Mouse (Mus musculus): Measurements from ENCODE around the gene Rap1gap. TPM values are rescaled to one million over a fixed set of nuclear protein-coding genes. Genes with fewer than 3 reads are reported as not detected.

The Rap1gap gene
- polyA plus RNA-seq, 2 experiments, result 1.7 to 2.7 TPM

DNA sequence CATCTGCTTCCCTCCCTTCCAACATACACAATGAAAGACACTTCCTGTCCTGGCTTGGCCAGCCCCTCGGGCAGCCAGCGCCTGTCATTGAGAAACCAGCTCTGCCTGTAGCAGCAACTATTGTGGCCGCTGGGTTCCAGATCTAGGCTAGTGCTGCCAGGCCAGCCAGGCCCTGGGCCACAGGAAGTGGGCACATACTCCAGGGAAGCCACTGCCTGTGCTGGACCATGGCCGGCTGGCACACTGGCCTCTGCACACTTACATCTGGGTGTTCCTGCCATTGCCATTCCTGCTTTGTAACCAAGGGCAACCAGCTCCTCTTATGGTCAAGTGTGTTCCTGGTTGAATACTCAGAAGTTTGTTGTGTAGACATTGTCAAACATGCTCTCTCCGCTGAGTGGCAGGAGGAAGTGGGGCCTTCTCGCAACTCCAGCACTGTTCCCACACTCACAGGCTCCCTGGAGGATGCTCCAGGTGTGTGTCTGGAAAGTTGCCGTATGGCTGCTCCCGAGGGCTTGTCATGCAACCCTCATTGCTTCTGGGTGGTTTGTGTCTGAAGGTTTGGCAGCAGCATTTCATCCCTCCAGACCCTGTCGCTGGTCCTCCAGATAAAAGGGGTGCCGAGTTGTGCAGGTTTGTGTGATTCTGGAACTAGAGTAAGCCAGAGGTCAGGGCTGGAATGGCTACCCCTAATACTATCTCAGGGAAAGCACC is 4.0 kb upstream of the Rap1gap start:
- Histone ChIP-seq H3K27ac (no peak overlapping the region), H3K9me3 (ENCODE audit: control insufficient read depth, low read length) (no peaks in the 10 kb centered on the region), H3K4me2 (ENCODE audit: low read depth) (no peak overlapping the region), H3K27me3 (ENCODE audit: control insufficient read depth, insufficient read depth, low read length) (peaks cover 22% of the 10 kb centered on the region), H3K36me3 (replicated peaks; ENCODE audit: control insufficient read depth, insufficient read depth, low read depth) (peaks cover 10% of the 10 kb centered on the region; the same call in 1 of the 2 replicates), H3K9ac (replicated peaks) (no peak overlapping the region), H3K4me1 (replicated peaks; ENCODE audit: control insufficient read depth in 2 of 2, insufficient read depth in 2 of 2, low read length in 1 of 2) (no peaks in the 10 kb centered on the region), H3K4me3 (ENCODE audit: insufficient read depth in 1 of 2, low read depth in 2 of 2, low read length in 2 of 2) (no peak overlapping the region)
- WGBS (ENCODE audit: insufficient replicate concordance), result 45% methylated on average over 10 of the region's 10 CpGs
- TF ChIP-seq EP300 (IDR thresholded peaks at IDR 0.05; ENCODE audit: low read depth) (no peak), CTCF (IDR thresholded peaks at IDR 0.05; ENCODE audit: low read depth) (no peak)
- ATAC-seq (ENCODE audit: insufficient read depth) (no peak), DNase-seq (ENCODE audit: low read depth in 3 of 3, low spot score in 3 of 3) (no peak)

- no peak for TF ChIP-seq CTCF (IDR thresholded peaks at IDR 0.05; ENCODE audit: low read depth)
- no peak for TF ChIP-seq EP300 (IDR thresholded peaks at IDR 0.05; ENCODE audit: low read depth)
- Histone ChIP-seq H3K4me1 (replicated peaks; ENCODE audit: control insufficient read depth in 2 of 2, insufficient read depth in 2 of 2, low read length in 1 of 2) (no peaks in the 10 kb centered on the region), H3K27me3 (ENCODE audit: control insufficient read depth, insufficient read depth, low read length) (peaks cover 26% of the 10 kb centered on the region), H3K9me3 (ENCODE audit: control insufficient read depth, low read length) (no peaks in the 10 kb centered on the region), H3K36me3 (replicated peaks; ENCODE audit: control insufficient read depth, insufficient read depth, low read depth) (peaks cover 5% of the 10 kb centered on the region; the same call in 1 of the 2 replicates), H3K4me2 (ENCODE audit: low read depth) (no peak overlapping the region), H3K9ac (replicated peaks) (no peak overlapping the region), H3K4me3 (ENCODE audit: insufficient read depth in 1 of 2, low read depth in 2 of 2, low read length in 2 of 2) (no peak overlapping the region), H3K27ac (no peak overlapping the region)
- 41% methylated on average over 2 of the region's 2 CpGs for WGBS (ENCODE audit: insufficient replicate concordance)
- DNase-seq (ENCODE audit: low read depth in 3 of 3, low spot score in 3 of 3), result no peak
- no peak for ATAC-seq (ENCODE audit: insufficient read depth)
Observed at GRCm38 (mm10) chr4:137661078-137661450, 3.5 kb upstream of the Rap1gap start.

GRCm38 (mm10) chr4:137661547-137661946 is 3.0 kb upstream of the Rap1gap start:
- ATAC-seq (ENCODE audit: insufficient read depth) (no peak), DNase-seq (ENCODE audit: low read depth in 3 of 3, low spot score in 3 of 3) (no peak)
- H3K9me3 ChIP-seq (ENCODE audit: control insufficient read depth, low read length), result no peaks in the 10 kb centered on the region
- peaks cover under 1% of the 10 kb centered on the region; the same call in 1 of the 2 replicates for H3K36me3 ChIP-seq (replicated peaks; ENCODE audit: control insufficient read depth, insufficient read depth, low read depth)
- no peak overlapping the region for H3K27ac ChIP-seq
- TF ChIP-seq EP300 (IDR thresholded peaks at IDR 0.05; ENCODE audit: low read depth), result no peak
- no peak for TF ChIP-seq CTCF (IDR thresholded peaks at IDR 0.05; ENCODE audit: low read depth)
- WGBS (ENCODE audit: insufficient replicate concordance), result 88% methylated on average over 6 of the region's 6 CpGs
- H3K27me3 ChIP-seq (ENCODE audit: control insufficient read depth, insufficient read depth, low read length), result peaks cover 26% of the 10 kb centered on the region
- H3K4me2 ChIP-seq (ENCODE audit: low read depth), result no peak overlapping the region
- no peak overlapping the region for H3K4me3 ChIP-seq (ENCODE audit: insufficient read depth in 1 of 2, low read depth in 2 of 2, low read length in 2 of 2)
- no peaks in the 10 kb centered on the region for H3K4me1 ChIP-seq (replicated peaks; ENCODE audit: control insufficient read depth in 2 of 2, insufficient read depth in 2 of 2, low read length in 1 of 2)
- no peak overlapping the region for H3K9ac ChIP-seq (replicated peaks)

GRCm38 (mm10) chr4:137663491-137663890 is 1.0 kb upstream of the Rap1gap start:
- Histone ChIP-seq H3K4me3 (ENCODE audit: insufficient read depth in 1 of 2, low read depth in 2 of 2, low read length in 2 of 2) (no peak overlapping the region), H3K27ac (no peak overlapping the region), H3K36me3 (replicated peaks; ENCODE audit: control insufficient read depth, insufficient read depth, low read depth) (no peaks in the 10 kb centered on the region), H3K4me2 (ENCODE audit: low read depth) (no peak overlapping the region), H3K4me1 (replicated peaks; ENCODE audit: control insufficient read depth in 2 of 2, insufficient read depth in 2 of 2, low read length in 1 of 2) (no peaks in the 10 kb centered on the region), H3K9ac (replicated peaks) (no peak overlapping the region), H3K27me3 (ENCODE audit: control insufficient read depth, insufficient read depth, low read length) (peaks cover 26% of the 10 kb centered on the region), H3K9me3 (ENCODE audit: control insufficient read depth, low read length) (no peaks in the 10 kb centered on the region)
- TF ChIP-seq EP300 (IDR thresholded peaks at IDR 0.05; ENCODE audit: low read depth) (no peak), CTCF (IDR thresholded peaks at IDR 0.05; ENCODE audit: low read depth) (no peak)
- ATAC-seq (ENCODE audit: insufficient read depth) (no peak), DNase-seq (ENCODE audit: low read depth in 3 of 3, low spot score in 3 of 3) (no peak)
- WGBS (ENCODE audit: insufficient replicate concordance), result 65% methylated on average over 4 of the region's 4 CpGs

DNA sequence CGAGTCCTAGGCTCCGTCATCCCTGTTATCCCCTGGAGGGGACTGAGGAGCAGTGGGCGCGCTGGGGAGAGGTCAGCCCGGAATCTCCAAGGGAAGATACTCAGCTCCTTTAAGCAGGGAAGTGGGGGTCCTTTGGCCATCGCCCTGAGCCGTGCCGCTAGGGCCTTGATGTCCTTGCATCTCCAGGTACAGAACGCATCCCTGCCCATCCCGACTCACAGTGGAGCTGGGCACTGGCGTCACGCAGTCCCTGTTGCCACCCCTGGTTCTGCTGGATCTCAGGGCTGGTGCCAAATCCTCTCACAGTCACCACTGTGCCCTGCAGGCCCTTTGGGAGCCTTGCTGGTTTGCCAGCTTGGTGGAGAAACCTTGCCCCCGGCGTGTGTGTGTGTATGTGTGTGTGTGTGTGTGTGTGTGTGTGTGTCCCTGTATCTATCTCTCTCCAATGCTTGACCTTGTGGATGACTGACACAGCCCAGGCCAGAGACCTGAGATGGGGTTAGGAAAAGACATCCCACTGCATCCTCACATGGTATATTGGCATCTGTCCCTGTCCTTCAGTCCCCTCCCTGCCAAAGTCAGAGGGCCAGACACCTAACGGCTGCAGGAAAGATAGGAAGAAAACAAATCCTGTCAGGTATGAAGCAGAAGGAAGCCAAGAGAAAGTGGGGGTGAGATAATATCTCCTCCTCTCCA is 602 bp downstream of the Rap1gap start:
- WGBS (ENCODE audit: insufficient replicate concordance), result 13% methylated on average over 15 of the region's 15 CpGs
- Histone ChIP-seq H3K4me2 (ENCODE audit: low read depth) (peak overlapping the region; percentile 60), H3K36me3 (replicated peaks; ENCODE audit: control insufficient read depth, insufficient read depth, low read depth) (no peaks in the 10 kb centered on the region), H3K4me1 (replicated peaks; ENCODE audit: control insufficient read depth in 2 of 2, insufficient read depth in 2 of 2, low read length in 1 of 2) (no peaks in the 10 kb centered on the region), H3K27me3 (ENCODE audit: control insufficient read depth, insufficient read depth, low read length) (peaks cover 26% of the 10 kb centered on the region), H3K9ac (replicated peaks) (no peak overlapping the region; the same call in 1 of the 2 replicates), H3K4me3 (ENCODE audit: insufficient read depth in 1 of 2, low read depth in 2 of 2, low read length in 2 of 2) (peak overlapping the region in 1 of 2 experiments; percentile 42; a peak in 2 of 4 replicates), H3K27ac (no peak overlapping the region), H3K9me3 (ENCODE audit: control insufficient read depth, low read length) (no peaks in the 10 kb centered on the region)
- TF ChIP-seq CTCF (IDR thresholded peaks at IDR 0.05; ENCODE audit: low read depth), result no peak
- TF ChIP-seq EP300 (IDR thresholded peaks at IDR 0.05; ENCODE audit: low read depth), result no peak
- DNase-seq (ENCODE audit: low read depth in 3 of 3, low spot score in 3 of 3) (no peak), ATAC-seq (ENCODE audit: insufficient read depth) (no peak)

All from liver, embryonic 14.5 days (tissue).